In the genomic region with DNA sequence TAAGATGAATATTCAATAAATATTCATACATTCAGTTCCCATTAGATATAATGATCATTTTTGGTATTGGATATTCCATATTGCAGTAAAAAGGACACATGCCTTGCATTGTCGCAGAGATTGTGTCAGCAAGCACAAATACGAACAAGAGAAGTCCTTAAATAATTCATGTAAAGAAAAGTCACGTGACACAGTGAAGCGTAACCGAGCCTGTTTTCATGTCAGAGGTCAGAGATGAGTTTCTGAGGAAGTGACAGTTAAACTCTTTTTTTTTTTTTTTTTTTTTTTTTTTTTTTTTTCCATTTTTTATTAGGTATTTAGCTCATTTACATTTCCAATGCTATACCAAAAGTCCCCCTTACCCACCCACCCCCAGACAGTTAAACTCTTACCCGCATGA, we compare ENCODE assay signal across 26 mouse cellular contexts. TPM values are rescaled to one million over a fixed set of nuclear protein-coding genes. Genes with fewer than 3 reads are reported as not detected.
"Had no signal": no experiment of that assay in that cellular context is flagged by ENCODE, and none has a peak within 500 bp of the region (broad histone marks: within the 10 kb centered on the region; RNA-seq: fewer than 3 reads in every experiment).

No protein-coding gene starts in this region.

- H3K4me2 ChIP-seq: liver, embryonic 12.5 days; lung, embryonic 14.5 days; neural tube, embryonic 13.5 days; neural tube, embryonic 15.5 days; stomach, embryonic 15.5 days had no signal

- H3K27me3 ChIP-seq: liver, embryonic 12.5 days; neural tube, embryonic 13.5 days; neural tube, embryonic 15.5 days; stomach, embryonic 15.5 days had no signal

- DNase-seq: lung, adult 18-20 months; lung, embryonic 14.5 days; lung, postnatal 14 days; lung, postnatal 4 days; midbrain, embryonic 14.5 days; retina, postnatal 1 day; right cerebral cortex, adult 18-20 months; right cerebral cortex, postnatal 25 days; right cerebral cortex, postnatal 4 days; thymus, adult 2 months; thymus, postnatal 25 days; thymus, postnatal 4 days had no signal

- H3K27ac ChIP-seq: liver, embryonic 12.5 days; liver, embryonic 14.5 days; midbrain, embryonic 10.5 days; neural tube, embryonic 13.5 days; neural tube, embryonic 15.5 days; stomach, embryonic 15.5 days; stomach, postnatal 0 days had no signal

- H3K4me3 ChIP-seq: liver, embryonic 12.5 days; midbrain, embryonic 10.5 days; myocyte; neural tube, embryonic 13.5 days; neural tube, embryonic 15.5 days; stomach, embryonic 15.5 days had no signal

- H3K9me3 ChIP-seq: liver, embryonic 12.5 days; midbrain, embryonic 10.5 days; neural tube, embryonic 13.5 days; neural tube, embryonic 15.5 days; stomach, embryonic 15.5 days had no signal

- ATAC-seq: liver, embryonic 12.5 days; midbrain, embryonic 16.5 days had no signal

- H3K9ac ChIP-seq: liver, embryonic 12.5 days; liver, embryonic 14.5 days; lung, embryonic 14.5 days; neural tube, embryonic 13.5 days; neural tube, embryonic 15.5 days; stomach, embryonic 15.5 days had no signal

- H3K4me1 ChIP-seq: midbrain, embryonic 10.5 days; neural tube, embryonic 15.5 days; stomach, embryonic 15.5 days had no signal

RNA-seq across cellular contexts. Expression of gene Apoa1, which starts 35.7 kb away (rescaled TPM):
- total RNA-seq: megakaryocyte, adult 5-6 weeks; megakaryocyte-erythroid progenitor cell, adult 5-6 weeks had no signal
- polyA plus RNA-seq: myocyte had no signal

RNA-seq across cellular contexts. Expression of gene Apoc3, which starts 42.8 kb away (rescaled TPM):
- total RNA-seq: megakaryocyte, adult 5-6 weeks; megakaryocyte-erythroid progenitor cell, adult 5-6 weeks had no signal
- polyA plus RNA-seq: lung, embryonic 14.5 days; lung, embryonic 16.5 days; midbrain, embryonic 10.5 days; midbrain, embryonic 14.5 days; midbrain, embryonic 16.5 days; myocyte; neural tube, embryonic 11.5 days; neural tube, embryonic 13.5 days; neural tube, embryonic 15.5 days; testis, adult 2 months had no signal

RNA-seq across cellular contexts. Expression of gene Apoa4, which starts 47.9 kb away (rescaled TPM):
- total RNA-seq: megakaryocyte, adult 5-6 weeks; megakaryocyte-erythroid progenitor cell, adult 5-6 weeks had no signal
- polyA plus RNA-seq: liver, embryonic 12.5 days; lung, embryonic 14.5 days; lung, embryonic 16.5 days; midbrain, embryonic 10.5 days; midbrain, embryonic 14.5 days; midbrain, embryonic 16.5 days; myocyte; neural tube, embryonic 11.5 days; neural tube, embryonic 15.5 days had no signal
